Mouse (Mus musculus): ENCODE measurements around the gene Tex21.
"Not testable (repeated sequence)": the region's sequence is repeated elsewhere in the genome, so short reads cannot be mapped to it uniquely, and the experiment has no call there.

Tex21 gene

GRCm38 (mm10) chr12:76256114-76256843 is 9.7 kb upstream of the Tex21 start:
- no peak for DNase-seq (ENCODE audit: low spot score)

- peak; percentile 4 for DNase-seq (ENCODE audit: low spot score)
Measured at GRCm38 (mm10) chr12:76255499-76255875, 8.9 kb upstream of the Tex21 start.

GRCm38 (mm10) chr12:76254725-76255498 is 8.4 kb upstream of the Tex21 start, which contains the start of gene Mthfd1:
Gene Mthfd1 (plus strand): TSS chr12:76255298.
- DNase-seq (ENCODE audit: low spot score): peak; percentile 63

GRCm38 (mm10) chr12:76253991-76254390 is 7.4 kb upstream of the Tex21 start:
- DNase-seq (ENCODE audit: low spot score): no peak

GRCm38 (mm10) chr12:76253591-76253990 is 7.0 kb upstream of the Tex21 start:
- no peak for DNase-seq (ENCODE audit: low spot score)

- no peak for DNase-seq (ENCODE audit: low spot score)
Measured at GRCm38 (mm10) chr12:76253090-76253489, 6.5 kb upstream of the Tex21 start.

- no peak for DNase-seq (ENCODE audit: low spot score)
Measured at GRCm38 (mm10) chr12:76244981-76245380, 1.6 kb downstream of the Tex21 start.

GRCm38 (mm10) chr12:76241833-76242232 is 4.7 kb downstream of the Tex21 start:
- no peak for DNase-seq (ENCODE audit: low spot score)

- DNase-seq (ENCODE audit: low spot score): no peak
Measured at GRCm38 (mm10) chr12:76241084-76241483, 5.5 kb downstream of the Tex21 start.

GRCm38 (mm10) chr12:76240670-76241069 is 5.9 kb downstream of the Tex21 start:
- no peak for DNase-seq (ENCODE audit: low spot score)

GRCm38 (mm10) chr12:76239839-76240571 is 6.5 kb downstream of the Tex21 start:
- no peak for DNase-seq (ENCODE audit: low spot score)

- DNase-seq (ENCODE audit: low spot score): no peak
Measured at GRCm38 (mm10) chr12:76239145-76239838, 7.3 kb downstream of the Tex21 start.

GRCm38 (mm10) chr12:76235253-76235652 is 11.3 kb downstream of the Tex21 start:
- DNase-seq (ENCODE audit: low spot score): no peak

- no peak for DNase-seq (ENCODE audit: low spot score)
Measured at GRCm38 (mm10) chr12:76230644-76231043, 15.9 kb downstream of the Tex21 start.

GRCm38 (mm10) chr12:76222104-76222503 is 24.4 kb downstream of the Tex21 start:
- DNase-seq (ENCODE audit: low spot score): not testable (repeated sequence)

- no peak for DNase-seq (ENCODE audit: low spot score)
Measured at GRCm38 (mm10) chr12:76216716-76217115, 29.8 kb downstream of the Tex21 start.

GRCm38 (mm10) chr12:76215121-76215520 is 31.4 kb downstream of the Tex21 start:
- DNase-seq (ENCODE audit: low spot score): no peak

- no peak for DNase-seq (ENCODE audit: low spot score)
Measured at GRCm38 (mm10) chr12:76209429-76209974, 37.0 kb downstream of the Tex21 start.

GRCm38 (mm10) chr12:76200326-76200725 is 46.2 kb downstream of the Tex21 start:
- no peak for DNase-seq (ENCODE audit: low spot score)

- DNase-seq (ENCODE audit: low spot score): no peak
Measured at GRCm38 (mm10) chr12:76197071-76197470, 49.5 kb downstream of the Tex21 start.

- peak; percentile 53 for DNase-seq (ENCODE audit: low spot score)
Measured at GRCm38 (mm10) chr12:76196709-76197054, 49.9 kb downstream of the Tex21 start.

All from ovary, postnatal 10 days (tissue).